Mouse (Mus musculus): ENCODE data around the gene Tmem59l.

DNA sequence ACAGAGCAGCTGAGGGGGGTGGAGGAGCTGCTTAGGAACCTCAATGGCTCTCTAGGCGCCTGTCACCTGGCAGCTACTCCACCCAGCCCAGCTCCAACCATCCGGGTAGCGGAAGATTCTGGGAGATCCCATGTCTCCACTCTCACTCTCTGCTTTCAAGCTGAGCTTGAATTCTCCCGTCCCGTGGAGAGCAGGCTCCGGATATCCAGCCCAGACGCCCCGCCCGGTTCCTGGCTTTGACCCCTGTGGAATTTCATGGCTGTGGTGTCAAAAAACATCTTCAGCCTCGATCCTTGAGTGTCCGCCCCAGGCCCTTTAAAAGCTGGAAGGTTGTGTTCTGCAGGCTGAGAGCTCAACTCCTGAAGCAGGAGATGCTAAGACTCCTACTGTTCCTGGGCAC is 20.4 kb downstream of the Tmem59l start:
- TF ChIP-seq POLR2A (IDR thresholded peaks at IDR 0.05; ENCODE audit: borderline replicate concordance, control insufficient read depth, low read depth, low read length) (no peak), CTCF (IDR thresholded peaks at IDR 0.05; ENCODE audit: control insufficient read depth, insufficient read depth, low read length) (no peak)

All from bone marrow, adult 2 months (tissue).